Mouse (Mus musculus): ENCODE results near the gene Lamb3. TPM values are rescaled to one million over a fixed set of nuclear protein-coding genes. Genes with fewer than 3 reads are reported as not detected.

Lamb3 gene
- polyA plus RNA-seq, 1 experiment from 2014 or later, result 62.8 TPM

GRCm38 (mm10) chr1:193189151-193189621 is 18.3 kb upstream of the Lamb3 start:
- DNase-seq (ENCODE audit: low spot score), result peak; percentile 76
- H3K4me3 ChIP-seq (ENCODE audit: low read depth, low read length), result no peak overlapping the region
- peak; percentile 87 for ATAC-seq
- no peak overlapping the region for H3K4me2 ChIP-seq (replicated peaks; ENCODE audit: low read depth, low read length)
- H3K27ac ChIP-seq (ENCODE audit: low read length), result peak overlapping the region; percentile 74
- no peak for TF ChIP-seq EP300 (IDR thresholded peaks at IDR 0.05)
- TF ChIP-seq CTCF (IDR thresholded peaks at IDR 0.05), result no peak
- no peaks in the 10 kb centered on the region for H3K27me3 ChIP-seq (replicated peaks; ENCODE audit: insufficient read depth, low read length)
- H3K36me3 ChIP-seq (ENCODE audit: insufficient read depth, low read length), result no peaks in the 10 kb centered on the region
- H3K4me1 ChIP-seq (ENCODE audit: insufficient read depth, low read depth, low read length), result peaks cover 21% of the 10 kb centered on the region
- no peaks in the 10 kb centered on the region for H3K9me3 ChIP-seq (ENCODE audit: low read length)
- no peak overlapping the region for H3K9ac ChIP-seq (replicated peaks; ENCODE audit: low read depth)
- 8% methylated on average over 9 of the region's 9 CpGs for WGBS

GRCm38 (mm10) chr1:193189771-193190170 is 17.7 kb upstream of the Lamb3 start:
- Histone ChIP-seq H3K4me2 (replicated peaks; ENCODE audit: low read depth, low read length) (no peak overlapping the region), H3K9ac (replicated peaks; ENCODE audit: low read depth) (no peak overlapping the region), H3K27me3 (replicated peaks; ENCODE audit: insufficient read depth, low read length) (no peaks in the 10 kb centered on the region), H3K4me3 (ENCODE audit: low read depth, low read length) (no peak overlapping the region), H3K36me3 (ENCODE audit: insufficient read depth, low read length) (no peaks in the 10 kb centered on the region), H3K27ac (ENCODE audit: low read length) (peak overlapping the region; percentile 74), H3K9me3 (ENCODE audit: low read length) (no peaks in the 10 kb centered on the region), H3K4me1 (ENCODE audit: insufficient read depth, low read depth, low read length) (peaks cover 21% of the 10 kb centered on the region)
- 34% methylated on average over 3 of the region's 3 CpGs for WGBS
- DNase-seq (ENCODE audit: low spot score), result no peak
- TF ChIP-seq EP300 (IDR thresholded peaks at IDR 0.05), result no peak
- no peak for TF ChIP-seq CTCF (IDR thresholded peaks at IDR 0.05)
- ATAC-seq, result peak; percentile 46

- no peak overlapping the region for H3K27ac ChIP-seq (ENCODE audit: low read length)
- DNase-seq (ENCODE audit: low spot score), result peak; percentile 35
- no peaks in the 10 kb centered on the region for H3K9me3 ChIP-seq (ENCODE audit: low read length)
- WGBS, result 68% methylated on average over 7 of the region's 7 CpGs
- no peak overlapping the region for H3K4me3 ChIP-seq (ENCODE audit: low read depth, low read length)
- no peak overlapping the region for H3K4me2 ChIP-seq (replicated peaks; ENCODE audit: low read depth, low read length)
- H3K9ac ChIP-seq (replicated peaks; ENCODE audit: low read depth), result no peak overlapping the region
- H3K36me3 ChIP-seq (ENCODE audit: insufficient read depth, low read length), result no peaks in the 10 kb centered on the region
- no peak for ATAC-seq
- H3K4me1 ChIP-seq (ENCODE audit: insufficient read depth, low read depth, low read length), result peaks cover 21% of the 10 kb centered on the region
- no peak for TF ChIP-seq EP300 (IDR thresholded peaks at IDR 0.05)
- TF ChIP-seq CTCF (IDR thresholded peaks at IDR 0.05), result no peak
- H3K27me3 ChIP-seq (replicated peaks; ENCODE audit: insufficient read depth, low read length), result no peaks in the 10 kb centered on the region
Observed at GRCm38 (mm10) chr1:193191675-193192283, 15.7 kb upstream of the Lamb3 start.

- WGBS, result 75% methylated on average over 3 of the region's 3 CpGs
- Histone ChIP-seq H3K36me3 (ENCODE audit: insufficient read depth, low read length) (no peaks in the 10 kb centered on the region), H3K4me3 (ENCODE audit: low read depth, low read length) (no peak overlapping the region), H3K9me3 (ENCODE audit: low read length) (no peaks in the 10 kb centered on the region), H3K4me2 (replicated peaks; ENCODE audit: low read depth, low read length) (no peak overlapping the region), H3K9ac (replicated peaks; ENCODE audit: low read depth) (no peak overlapping the region), H3K27me3 (replicated peaks; ENCODE audit: insufficient read depth, low read length) (no peaks in the 10 kb centered on the region), H3K27ac (ENCODE audit: low read length) (no peak overlapping the region), H3K4me1 (ENCODE audit: insufficient read depth, low read depth, low read length) (peaks cover 7% of the 10 kb centered on the region; the same call in 1 of the 2 replicates)
- ATAC-seq (no peak), DNase-seq (ENCODE audit: low spot score) (no peak)
- no peak for TF ChIP-seq CTCF (IDR thresholded peaks at IDR 0.05)
- no peak for TF ChIP-seq EP300 (IDR thresholded peaks at IDR 0.05)
Observed at GRCm38 (mm10) chr1:193194416-193195140, 12.9 kb upstream of the Lamb3 start.

- no peaks in the 10 kb centered on the region; the same call in 1 of the 2 replicates for H3K4me1 ChIP-seq (ENCODE audit: insufficient read depth, low read depth, low read length)
- ATAC-seq (peak; percentile 40), DNase-seq (ENCODE audit: low spot score) (peak; percentile 38)
- H3K9ac ChIP-seq (replicated peaks; ENCODE audit: low read depth), result no peak overlapping the region
- H3K9me3 ChIP-seq (ENCODE audit: low read length), result no peaks in the 10 kb centered on the region
- WGBS, result 53% methylated on average over 3 of the region's 3 CpGs
- H3K27ac ChIP-seq (ENCODE audit: low read length), result no peak overlapping the region
- no peak for TF ChIP-seq CTCF (IDR thresholded peaks at IDR 0.05)
- peak; percentile 37; the same call in 1 of the 2 replicates for TF ChIP-seq EP300 (IDR thresholded peaks at IDR 0.05)
- H3K4me3 ChIP-seq (ENCODE audit: low read depth, low read length), result no peak overlapping the region
- no peak overlapping the region for H3K4me2 ChIP-seq (replicated peaks; ENCODE audit: low read depth, low read length)
- no peaks in the 10 kb centered on the region for H3K36me3 ChIP-seq (ENCODE audit: insufficient read depth, low read length)
- no peaks in the 10 kb centered on the region for H3K27me3 ChIP-seq (replicated peaks; ENCODE audit: insufficient read depth, low read length)
Observed at GRCm38 (mm10) chr1:193195169-193195810, 12.2 kb upstream of the Lamb3 start.

- DNase-seq (ENCODE audit: low spot score) (no peak), ATAC-seq (no peak)
- H3K27me3 ChIP-seq (replicated peaks; ENCODE audit: insufficient read depth, low read length), result no peaks in the 10 kb centered on the region
- H3K27ac ChIP-seq (ENCODE audit: low read length), result no peak overlapping the region
- no peak overlapping the region for H3K9ac ChIP-seq (replicated peaks; ENCODE audit: low read depth)
- TF ChIP-seq CTCF (IDR thresholded peaks at IDR 0.05) (no peak), EP300 (IDR thresholded peaks at IDR 0.05) (no peak)
- no peak overlapping the region for H3K4me3 ChIP-seq (ENCODE audit: low read depth, low read length)
- no peaks in the 10 kb centered on the region for H3K4me1 ChIP-seq (ENCODE audit: insufficient read depth, low read depth, low read length)
- H3K36me3 ChIP-seq (ENCODE audit: insufficient read depth, low read length), result no peaks in the 10 kb centered on the region
- H3K4me2 ChIP-seq (replicated peaks; ENCODE audit: low read depth, low read length), result no peak overlapping the region
- WGBS, result 76% methylated on average over 18 of the region's 18 CpGs
- no peaks in the 10 kb centered on the region for H3K9me3 ChIP-seq (ENCODE audit: low read length)
Observed at GRCm38 (mm10) chr1:193197494-193198205, 9.8 kb upstream of the Lamb3 start.

Data from lung, postnatal 0 days (tissue).